Mouse (Mus musculus) layer of hippocampus, adult 9-10 months (tissue): ENCODE data around the gene Hal.

Experiments used
- DNase-seq: peaks from one replicate; pipeline ENCODE4 v3.0.0; 2022; ENCODE audit warnings: low spot score

Gene Hal

DNA sequence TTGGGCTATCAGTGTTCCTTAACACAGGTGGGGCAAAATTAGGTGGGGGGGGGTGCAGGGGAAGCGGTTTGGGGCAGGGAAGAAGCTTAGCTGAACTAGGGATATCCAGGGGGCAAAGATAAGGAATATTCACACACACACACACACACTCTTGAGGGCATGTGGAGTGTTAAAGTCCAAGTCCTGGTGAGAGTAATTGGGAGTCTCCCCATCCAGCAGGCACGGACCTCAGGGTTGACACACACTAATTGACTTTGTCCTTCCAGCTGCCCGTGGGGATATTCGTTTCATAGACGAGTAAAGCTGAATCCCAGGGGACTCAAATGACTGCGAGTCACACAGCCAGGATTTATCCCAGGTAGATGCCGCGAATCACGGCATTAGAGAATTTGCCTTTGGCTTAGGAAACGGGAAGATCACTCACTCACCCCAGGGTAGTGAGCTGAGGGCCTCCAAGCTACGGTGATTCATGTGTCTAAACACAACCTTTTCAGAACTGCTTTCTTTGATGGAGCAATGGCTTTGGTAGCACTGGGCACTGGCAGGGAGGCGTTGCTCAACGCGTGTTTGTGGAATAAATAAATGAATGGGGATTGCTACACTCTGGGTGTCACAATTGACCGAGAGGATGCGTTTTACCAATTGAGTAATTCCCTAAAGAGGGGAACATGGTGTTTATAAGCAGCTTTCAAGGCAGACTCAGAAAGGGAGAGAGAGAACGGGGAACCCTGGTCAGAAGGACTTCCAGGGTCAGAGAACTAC lies at the start of gene Hal:
Gene Hal (plus strand): TSS at position 703 of the 762 bp plus-strand sequence.
- no peak for DNase-seq

DNA sequence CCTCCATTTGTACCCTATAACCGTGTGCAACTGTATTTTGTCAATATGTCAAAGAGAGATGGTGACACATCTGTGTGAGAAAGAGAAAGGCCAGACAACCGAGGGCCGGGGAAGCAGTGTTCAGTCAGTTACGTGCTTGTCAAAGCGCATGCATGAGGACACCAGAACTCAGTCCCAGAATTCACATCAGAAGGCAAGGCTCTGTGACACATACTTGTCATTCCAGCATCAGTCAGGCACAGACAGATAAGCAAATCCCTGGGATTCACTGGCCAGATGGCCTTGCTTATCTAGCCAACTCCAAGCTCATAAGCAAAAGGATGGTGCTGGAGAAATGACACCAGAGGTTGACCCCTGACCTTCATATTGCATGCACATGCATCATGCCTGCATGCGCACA lies 47.1 kb upstream of the Hal start:
- DNase-seq, result no peak

DNA sequence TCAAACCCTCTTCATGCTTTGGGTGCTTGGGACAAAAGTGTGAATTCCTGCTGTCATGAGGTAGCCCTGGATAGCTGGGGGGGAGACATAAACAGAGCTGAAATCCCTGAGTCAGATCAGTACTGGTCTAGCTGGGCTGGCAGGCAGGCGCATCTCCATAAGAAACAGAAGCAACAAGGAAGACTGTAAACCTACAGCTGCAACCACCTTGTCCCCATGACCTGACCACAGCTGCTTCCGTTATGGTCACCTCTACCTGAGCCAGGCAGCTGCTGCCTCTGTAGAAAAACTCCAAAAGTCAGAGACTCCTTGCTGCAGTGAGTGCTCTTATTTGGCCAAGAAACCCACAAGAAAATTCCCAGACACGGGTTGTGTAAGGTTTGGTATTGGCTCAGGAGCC lies 46.4 kb upstream of the Hal start:
- DNase-seq, result no peak

DNA sequence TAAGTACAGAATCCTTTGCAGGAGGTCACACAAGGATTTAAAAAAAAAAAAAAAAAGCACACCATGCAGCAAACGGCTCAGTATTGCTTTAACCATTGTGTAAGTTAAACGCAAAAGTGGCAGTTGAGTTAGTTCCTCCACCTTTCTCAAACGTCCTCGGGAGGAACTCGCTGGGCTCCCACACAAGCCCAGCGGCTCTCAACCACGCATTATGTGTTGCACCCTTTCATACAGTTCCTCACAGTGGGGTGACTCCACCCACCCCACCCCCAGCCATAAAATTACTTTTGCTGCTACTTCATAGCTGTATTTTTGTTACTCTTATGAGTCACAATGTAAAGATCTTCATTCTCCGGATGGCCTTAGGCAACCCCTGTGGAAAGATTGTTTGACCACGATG lies 44.2 kb upstream of the Hal start:
- no peak for DNase-seq

DNA sequence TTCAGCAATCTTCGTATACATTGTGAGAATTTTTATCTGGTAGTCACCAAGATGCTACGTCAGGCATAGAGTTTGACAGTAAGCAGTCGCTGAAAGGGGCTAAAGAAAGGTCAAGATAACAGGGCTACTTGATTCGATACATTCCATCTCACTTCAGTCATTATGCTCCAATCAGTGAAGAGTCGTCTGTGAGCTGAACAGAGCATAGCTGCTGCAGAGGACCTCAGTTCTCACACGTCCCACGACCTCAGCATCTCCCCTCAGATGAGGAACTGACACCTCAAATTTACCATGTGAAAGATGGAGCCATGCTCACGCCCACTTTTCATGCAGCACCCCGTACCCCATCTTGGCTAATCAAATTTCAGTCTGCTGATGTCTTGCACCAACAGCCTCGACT lies 41.2 kb upstream of the Hal start:
- DNase-seq, result no peak

DNA sequence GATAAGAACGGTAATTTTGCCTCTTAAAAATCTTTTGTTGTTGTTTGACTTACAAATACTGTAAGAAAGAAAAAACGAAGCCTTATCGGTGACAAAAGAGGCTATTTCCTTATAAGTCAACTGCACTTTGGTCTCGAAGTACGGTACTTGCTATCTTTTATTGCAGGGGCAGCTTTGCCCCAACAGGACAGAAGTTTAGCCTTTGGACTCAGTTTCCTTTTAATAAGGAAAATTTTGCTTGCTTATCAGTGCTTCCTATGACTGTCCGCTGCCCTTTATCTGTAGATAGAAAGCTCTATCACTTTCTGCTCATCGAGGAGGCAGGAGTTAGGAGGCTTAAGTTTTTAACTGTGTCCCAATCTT lies 33.9 kb upstream of the Hal start:
- no peak for DNase-seq

DNA sequence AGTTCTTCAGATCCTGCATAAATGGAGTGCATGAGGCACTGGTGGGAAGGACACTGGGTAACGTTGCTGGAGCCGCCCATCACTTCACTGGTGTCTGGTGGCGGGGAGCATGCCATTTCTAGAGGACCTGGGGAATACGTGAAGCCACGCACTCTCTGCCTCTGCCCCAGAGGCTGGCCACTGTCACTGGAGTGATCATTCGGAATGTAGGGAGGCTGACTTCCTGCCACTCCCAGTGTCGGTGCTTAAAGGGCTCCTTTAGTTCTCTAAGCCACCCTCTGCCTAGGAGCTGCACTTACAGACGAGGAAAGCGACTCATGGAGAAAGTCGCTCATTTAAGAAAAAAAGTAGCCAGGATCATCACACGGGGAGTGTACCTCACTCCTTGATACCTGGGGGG lies 28.5 kb upstream of the Hal start:
- no peak for DNase-seq

DNA sequence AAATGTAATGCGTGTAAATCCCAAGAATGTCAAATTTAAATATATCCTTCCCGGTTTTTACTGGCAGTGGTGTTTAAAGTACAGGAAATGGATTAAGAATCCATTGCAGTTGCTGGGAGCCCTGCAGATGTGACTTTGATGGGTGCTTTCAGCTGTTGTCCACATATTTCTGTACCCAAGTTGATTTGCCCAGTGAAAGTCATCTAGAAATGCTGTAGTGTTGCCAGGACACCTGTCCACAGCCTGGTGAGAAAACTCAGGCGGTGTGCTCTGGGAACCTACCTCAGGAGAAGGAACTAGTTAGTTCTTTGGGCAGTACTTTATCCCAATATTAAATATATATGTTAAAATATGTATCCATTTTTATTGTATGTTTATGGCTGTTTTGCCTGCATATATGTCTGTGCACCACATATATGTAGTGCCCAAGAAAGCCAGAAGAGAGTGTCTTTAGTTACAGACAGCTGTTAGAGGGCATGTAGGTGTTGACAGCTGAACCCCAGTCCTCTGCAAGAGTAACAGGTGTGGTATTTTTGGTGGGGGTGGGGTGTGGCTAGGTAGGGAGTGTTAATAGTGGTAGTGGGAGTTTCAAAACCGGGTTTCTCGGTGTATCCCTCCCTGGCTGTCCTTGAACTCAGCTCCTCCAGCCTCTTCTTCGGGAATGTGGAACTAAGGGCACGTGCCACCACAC lies 25.7 kb upstream of the Hal start:
- DNase-seq, result no peak

DNA sequence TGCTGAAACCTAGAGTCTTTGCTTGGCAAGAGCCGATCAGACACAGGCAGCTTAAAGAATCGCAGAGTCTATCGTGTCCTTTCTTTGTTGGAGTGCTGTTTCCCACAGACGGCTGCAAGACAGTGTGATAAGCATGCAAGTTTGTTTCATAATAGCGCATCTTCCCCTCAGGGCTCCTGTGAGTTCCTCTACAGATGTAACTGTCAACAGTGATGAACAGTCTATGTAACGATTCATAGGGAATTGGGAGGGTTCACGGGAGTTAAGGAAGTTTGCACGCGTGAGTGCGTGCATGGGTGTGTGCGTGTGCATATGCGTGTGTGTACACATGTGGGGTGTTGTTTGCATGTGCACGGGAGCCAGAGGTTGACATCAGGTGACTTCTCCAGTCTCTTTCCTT lies 25.0 kb upstream of the Hal start:
- DNase-seq, result no peak

DNA sequence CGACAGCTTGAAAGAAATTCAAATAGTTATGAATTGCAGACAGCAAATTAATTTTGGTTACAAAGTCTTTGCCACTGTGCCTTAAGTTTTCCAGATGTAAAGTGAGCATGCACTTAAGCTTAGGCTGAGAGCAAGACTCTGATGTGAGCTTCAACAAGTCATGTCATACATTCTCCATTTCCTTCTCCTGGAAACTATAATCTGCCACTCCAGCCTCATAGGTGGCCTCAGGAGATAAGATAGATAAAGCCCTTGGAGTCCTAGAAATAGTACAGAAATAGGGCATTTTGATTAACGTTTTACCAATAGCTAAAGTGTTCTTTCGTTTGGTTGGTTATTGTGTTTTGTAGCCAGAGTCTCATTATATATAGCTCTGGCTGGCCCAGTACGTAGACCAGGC lies 21.3 kb upstream of the Hal start:
- no peak for DNase-seq

DNA sequence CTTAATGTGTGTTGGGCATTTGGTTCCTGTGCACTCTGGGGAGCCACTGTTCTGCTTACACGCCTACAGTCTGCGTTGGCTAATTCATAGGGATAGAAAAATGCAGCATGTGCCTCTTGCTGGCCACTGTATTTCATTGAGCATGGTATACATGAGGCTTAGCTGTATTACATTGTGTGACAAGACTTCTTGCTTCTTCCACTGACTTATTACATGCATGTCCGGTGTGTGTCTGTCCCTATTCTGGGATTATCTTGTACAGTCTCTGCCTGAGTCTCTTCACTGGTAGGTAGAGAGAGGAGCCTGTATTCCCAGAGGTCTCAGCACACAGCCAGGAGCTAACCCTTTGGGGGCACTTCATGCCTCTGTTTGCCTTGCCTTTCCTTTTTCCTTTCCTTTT lies 20.8 kb upstream of the Hal start:
- no peak for DNase-seq

DNA sequence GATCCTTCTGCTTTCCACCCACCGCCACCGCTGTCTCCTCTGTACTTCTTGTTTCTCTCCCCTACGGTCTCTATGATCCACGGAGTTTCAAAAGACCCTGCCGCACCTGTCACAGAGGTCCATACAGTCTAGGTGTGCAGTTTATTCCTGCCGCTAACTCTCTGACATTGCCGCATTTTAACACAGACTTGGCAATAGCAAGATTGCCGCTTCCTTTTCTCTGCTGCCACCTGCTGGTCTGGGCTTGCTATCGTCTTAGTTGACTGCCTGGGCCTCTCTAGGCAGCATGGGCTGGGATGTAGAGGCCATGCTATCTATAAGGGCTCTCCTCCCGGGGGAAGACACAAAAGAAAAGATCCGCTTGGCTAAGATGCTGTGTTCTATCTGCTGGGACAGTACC lies 17.2 kb upstream of the Hal start:
- DNase-seq, result peak; percentile 55

DNA sequence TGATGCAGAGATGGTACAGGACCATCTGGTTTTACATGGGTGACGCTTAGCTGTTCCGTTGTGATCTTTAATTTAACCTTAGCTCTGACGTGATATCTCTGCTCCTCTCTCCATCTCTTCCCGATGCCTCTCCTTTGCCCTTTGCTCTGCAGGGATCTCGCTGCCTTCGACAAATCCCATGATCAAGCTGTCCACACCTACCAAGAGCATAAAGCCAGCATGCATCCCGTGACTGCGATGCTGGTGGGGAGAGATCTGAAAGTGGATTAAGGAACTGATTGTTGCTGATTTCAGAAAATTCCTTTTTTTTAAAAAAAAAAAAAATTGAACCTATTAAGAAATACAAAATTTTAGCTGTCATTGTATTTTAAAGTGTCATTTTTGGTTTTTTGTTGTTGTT lies 4.1 kb upstream of the Hal start:
- no peak for DNase-seq

DNA sequence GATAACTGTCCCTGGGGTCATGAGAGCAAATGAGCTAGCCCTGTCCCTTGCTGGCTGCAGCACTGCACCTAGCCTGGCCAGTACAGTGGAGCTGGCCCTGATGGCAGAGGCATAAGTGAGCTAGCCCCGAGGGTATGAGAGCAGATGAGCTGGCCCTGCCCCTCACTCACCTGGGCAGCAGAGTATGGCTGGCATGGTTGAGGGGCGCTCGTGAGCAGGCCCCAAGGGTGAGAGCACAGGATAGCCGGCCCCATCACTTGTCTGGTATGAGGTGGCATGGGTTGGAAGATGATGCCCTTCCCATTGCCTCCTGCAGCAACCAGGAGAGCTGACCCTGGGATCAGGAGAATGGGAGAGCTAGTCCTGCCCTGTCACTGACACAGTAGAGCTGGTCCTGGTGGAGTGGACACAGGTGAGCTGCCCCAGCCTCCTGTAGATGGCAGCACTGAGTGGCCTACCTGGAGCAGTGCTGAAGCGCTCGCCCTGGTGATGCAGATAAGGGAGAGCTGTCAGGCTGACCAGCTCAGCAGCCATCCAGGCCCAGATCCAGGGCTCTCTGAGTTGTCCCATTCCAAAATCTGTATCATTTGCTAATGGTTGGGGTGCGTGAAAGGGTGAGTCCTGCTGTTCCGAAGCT lies 3.4 kb upstream of the Hal start:
- DNase-seq, result no peak

DNA sequence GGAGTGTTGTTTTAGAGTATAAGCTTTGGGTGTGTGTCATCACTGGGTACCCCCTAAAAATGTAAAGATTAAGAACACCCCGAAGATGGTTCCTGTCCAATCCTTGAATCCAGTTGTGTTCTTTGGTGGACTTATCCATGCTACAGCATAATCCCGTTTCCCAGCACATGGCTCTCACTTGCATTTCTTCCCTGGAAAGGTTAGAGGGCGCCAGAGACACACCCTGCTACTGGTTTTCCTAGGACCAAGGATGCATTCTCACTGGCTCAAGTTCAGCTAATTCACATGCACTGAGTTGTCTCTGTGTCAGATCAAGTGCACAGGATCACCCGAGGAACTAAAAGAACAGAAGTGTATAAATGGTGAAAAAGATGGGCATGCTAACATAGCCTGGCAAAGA lies 1.9 kb upstream of the Hal start:
- peak; percentile 12 for DNase-seq

DNA sequence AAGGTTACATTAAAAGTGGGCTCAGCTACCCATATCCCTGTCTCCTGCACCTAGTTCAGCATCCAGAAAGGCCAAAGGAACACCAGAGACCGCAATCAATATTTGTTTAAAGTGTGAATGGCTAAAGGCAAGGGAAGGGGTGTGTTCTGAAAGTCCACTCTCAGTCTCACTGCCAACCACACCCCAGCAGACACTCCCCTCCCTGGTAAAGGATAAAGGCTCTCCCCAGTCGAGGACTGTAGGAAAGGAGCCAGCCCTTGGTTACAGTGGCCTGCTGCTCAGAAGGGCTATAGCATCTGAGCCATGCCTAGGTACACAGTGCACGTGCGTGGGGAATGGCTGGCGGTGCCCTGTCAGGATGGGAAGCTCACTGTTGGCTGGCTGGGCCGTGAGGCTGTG lies 259 bp downstream of the Hal start:
- DNase-seq, result no peak

DNA sequence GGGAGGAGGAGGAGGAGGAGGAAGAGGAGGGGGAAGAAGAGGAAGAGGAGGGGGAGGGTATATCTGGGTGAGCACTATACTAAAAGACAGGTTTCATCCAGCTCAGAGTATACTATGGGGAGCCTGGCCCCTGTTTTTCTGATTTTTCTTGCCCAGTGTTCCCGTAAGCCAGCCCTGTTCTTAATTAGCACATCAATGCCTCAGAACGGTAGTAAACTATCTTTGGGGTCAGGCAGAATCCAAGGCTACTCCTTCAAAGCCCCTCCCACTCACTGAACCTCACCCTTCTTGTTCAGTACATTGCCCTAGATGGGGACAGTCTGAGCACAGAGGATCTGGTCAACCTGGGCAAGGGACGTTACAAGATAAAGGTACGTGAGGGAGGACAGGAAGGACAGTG lies 1.9 kb downstream of the Hal start:
- no peak for DNase-seq

DNA sequence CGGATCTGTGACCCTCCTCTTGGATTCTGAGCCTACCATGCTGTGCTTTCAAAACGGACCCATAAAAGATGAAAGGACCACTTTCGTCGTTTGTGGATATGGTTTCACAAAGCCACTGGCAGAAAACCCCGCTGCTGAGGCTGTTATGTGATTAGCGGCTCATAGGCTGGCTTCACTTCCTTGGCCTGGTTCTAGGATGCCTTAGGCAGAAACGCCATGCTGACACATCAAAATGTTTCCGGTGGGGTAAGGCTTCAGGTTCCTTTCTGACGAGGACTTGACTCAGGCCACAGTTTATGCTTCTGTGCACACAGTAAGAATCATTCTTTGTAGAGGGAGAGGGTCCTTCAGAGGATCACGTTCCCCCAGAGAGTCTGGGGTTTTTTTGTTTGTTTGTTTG lies 12.3 kb downstream of the Hal start:
- DNase-seq, result no peak

DNA sequence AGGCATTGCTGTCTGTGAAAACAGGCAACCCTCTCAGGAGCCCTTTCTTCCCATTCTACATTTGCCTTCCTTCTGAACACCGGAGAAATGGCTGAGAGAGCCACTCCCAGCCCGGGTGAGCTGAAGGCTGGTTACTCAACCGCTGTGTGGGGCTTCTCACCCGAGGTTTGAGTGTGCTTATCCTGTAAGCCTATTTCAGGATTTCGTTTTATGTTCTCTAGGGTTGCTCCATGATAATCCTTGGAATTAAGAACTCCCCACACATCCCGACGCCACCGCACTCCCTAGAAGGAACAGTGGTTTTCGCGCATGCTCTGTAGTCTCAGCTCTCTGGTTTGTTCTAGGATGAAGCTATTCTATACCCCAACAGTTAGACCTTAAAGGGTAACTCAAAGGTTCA lies 12.8 kb downstream of the Hal start:
- DNase-seq, result no peak

DNA sequence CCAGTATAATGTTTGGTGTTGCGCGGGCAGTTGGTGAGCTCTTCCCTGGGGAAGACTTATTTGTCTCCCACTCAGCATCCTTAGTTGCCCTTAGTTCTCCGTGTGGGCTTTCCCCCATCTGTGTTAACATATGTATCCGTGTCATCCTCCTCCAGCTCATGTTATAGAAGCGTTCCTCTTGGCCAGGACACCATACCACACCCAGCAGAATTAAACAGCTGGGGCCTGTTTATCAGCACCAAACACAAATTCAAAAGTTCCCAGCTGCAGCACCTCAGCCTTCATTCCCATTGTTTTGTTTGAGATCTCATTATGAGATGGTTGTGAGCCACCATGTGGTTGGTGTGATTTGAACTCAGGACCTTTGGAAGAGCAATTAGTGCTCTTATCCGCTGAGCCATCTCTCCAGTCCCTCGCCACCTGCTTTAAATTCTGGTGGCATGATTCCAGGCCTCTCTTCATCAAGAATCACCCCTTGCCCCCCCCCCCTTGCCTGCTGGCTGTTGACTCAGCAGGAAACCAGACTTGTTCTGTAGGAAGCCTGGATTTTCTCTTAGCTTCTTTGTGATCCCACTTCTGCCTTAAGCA lies 19.9 kb downstream of the Hal start:
- DNase-seq, result no peak

DNA sequence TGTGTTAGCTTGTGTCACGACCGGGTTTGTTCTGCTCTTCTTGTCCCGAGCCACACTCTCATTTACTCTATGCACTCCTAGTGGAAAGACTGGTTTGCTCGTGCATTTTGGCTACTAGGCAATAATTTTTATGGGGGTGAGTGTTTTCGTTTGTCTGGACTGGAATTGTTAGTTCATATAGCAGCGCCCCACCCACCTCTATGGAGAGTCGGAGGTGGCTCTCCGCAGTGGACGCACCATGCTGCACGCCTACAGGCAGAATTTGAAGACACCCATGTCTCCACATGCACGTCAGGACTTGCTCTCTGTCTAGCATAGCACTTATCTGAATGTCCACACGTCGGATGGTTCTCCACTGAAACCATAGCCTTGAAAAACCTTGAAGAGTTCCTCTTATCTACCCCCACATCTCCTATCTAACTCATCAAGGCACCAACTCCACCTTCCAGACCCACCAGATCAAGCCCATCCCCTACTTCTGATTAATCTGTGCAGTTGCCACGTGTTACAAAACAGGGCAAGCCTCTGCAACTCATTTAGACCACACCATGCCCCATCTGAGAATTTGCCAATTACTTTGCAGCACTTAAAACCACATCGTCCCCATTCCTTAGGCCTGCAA lies 21.1 kb downstream of the Hal start:
- DNase-seq, result no peak

DNA sequence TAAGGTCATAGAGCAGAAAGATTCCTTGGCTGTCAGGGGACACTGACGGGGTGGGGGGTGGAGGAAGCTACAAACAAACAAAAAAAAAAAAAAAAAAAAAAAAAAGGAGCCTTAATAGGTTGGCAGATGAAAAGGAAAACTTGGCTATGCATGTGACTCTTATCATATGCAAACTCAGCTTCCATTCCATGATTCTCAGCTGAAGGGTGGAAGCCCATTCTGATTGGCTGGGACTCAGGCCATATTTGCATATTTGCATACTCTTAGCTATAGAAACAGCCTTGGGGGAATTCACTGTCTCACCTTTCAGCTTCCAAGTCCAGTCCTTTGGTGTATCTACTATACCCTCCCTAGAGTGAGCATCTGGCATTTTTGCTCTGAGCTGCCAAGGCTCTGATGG lies 26.9 kb downstream of the Hal start:
- no peak for DNase-seq

DNA sequence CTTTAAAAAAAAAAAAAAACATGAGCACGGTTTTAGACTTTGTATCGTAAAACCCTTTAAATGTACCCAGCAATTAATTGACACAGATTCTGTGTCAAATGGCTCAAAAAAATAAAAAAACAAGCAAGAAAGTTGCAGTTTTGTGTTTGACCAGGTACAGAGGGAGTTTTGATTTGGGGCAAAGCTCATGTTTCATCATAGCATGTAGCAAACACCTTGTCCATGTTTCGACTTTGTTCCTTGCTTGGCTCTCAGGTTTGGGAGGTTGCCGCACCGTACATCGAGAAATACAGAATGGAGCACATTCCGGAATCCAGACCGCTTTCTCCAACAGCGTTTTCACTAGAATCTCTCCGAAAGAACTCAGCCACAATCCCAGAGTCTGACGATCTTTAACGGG lies 27.4 kb downstream of the Hal start:
- no peak for DNase-seq
